Mouse (Mus musculus): Measurements from ENCODE around the gene Dot1l. TPM values are rescaled to one million over a fixed set of nuclear protein-coding genes. Genes with fewer than 3 reads are reported as not detected.

Gene Dot1l
- polyA plus RNA-seq, 1 experiment, result 43.0 TPM

DNA sequence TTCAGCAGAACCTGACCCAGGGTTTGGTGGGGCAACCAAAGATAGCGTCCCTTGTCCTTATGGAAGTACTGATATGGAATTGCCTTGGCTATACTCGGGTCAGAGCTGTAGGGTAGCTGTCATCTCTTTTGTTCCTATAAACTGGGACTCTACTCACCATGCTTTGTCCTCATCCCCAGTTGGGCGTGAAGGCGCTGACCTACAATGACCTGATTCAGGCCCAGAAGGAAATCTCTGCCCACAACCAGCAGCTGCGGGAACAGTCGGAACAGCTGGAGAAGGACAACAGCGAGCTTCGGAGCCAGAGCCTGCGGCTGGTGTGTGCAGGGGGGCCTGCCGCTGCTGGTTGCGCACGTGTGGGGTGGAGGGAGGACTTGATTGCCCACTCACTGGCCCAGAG, 29.9 kb downstream of the Dot1l start:
- no peak for DNase-seq
- no peak overlapping the region for H3K4me3 ChIP-seq (replicated peaks; ENCODE audit: extremely low read depth, low read depth, low read length)
- 85% methylated on average over 12 of the region's 12 CpGs for WGBS
- H3K4me1 ChIP-seq (ENCODE audit: control insufficient read depth, insufficient read depth, low read length), result no peaks in the 10 kb centered on the region
- TF ChIP-seq POLR2A (IDR thresholded peaks at IDR 0.05; ENCODE audit: borderline replicate concordance, extremely low read depth, low read depth, low read length) (no peak), CTCF (IDR thresholded peaks at IDR 0.05; ENCODE audit: insufficient read depth, low read length) (no peak)

DNA sequence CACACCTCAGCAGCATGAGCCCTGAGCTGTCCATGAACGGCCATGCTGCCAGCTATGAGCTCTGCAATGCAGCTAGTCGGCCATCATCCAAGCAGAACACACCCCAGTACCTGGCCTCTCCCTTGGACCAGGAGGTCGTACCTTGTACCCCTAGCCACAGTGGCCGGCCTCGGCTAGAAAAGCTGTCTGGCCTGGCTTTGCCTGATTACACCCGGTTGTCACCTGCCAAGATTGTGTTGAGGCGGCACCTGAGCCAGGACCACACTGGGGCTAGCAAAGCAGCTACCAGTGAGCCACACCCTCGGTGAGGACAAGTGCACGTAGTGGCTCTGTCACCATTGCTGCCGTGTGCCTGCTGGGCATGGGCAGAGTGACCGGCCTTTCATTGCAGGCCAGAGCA, 31.0 kb downstream of the Dot1l start:
- no peak overlapping the region for H3K4me3 ChIP-seq (replicated peaks; ENCODE audit: extremely low read depth, low read depth, low read length)
- H3K4me1 ChIP-seq (ENCODE audit: control insufficient read depth, insufficient read depth, low read length), result no peaks in the 10 kb centered on the region
- WGBS, result 90% methylated on average over 11 of the region's 11 CpGs
- DNase-seq, result no peak
- TF ChIP-seq POLR2A (IDR thresholded peaks at IDR 0.05; ENCODE audit: borderline replicate concordance, extremely low read depth, low read depth, low read length), result no peak
- no peak for TF ChIP-seq CTCF (IDR thresholded peaks at IDR 0.05; ENCODE audit: insufficient read depth, low read length)

DNA sequence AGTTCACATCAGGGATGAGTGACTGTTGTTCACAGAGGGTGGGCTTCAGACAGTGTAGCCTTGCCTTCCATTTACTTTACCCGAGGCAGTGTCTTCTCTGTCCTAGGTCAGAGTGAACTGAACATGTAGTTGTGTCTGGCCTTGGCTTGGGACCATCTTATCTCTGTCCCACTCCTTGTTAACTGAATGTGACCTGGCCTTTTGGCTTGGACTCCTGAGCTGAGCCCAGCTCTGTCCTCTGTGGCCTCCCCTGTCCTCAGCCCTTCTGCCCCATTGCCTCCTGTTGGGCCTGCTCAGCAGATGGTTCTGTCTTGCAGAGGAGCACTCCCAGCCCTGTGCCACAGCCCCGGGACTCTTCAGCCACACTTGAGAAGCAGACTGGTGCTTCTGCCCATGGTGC, 32.5 kb downstream of the Dot1l start:
- WGBS, result 81% methylated on average over 2 of the region's 2 CpGs
- TF ChIP-seq POLR2A (IDR thresholded peaks at IDR 0.05; ENCODE audit: borderline replicate concordance, extremely low read depth, low read depth, low read length) (no peak), CTCF (IDR thresholded peaks at IDR 0.05; ENCODE audit: insufficient read depth, low read length) (no peak)
- no peak for DNase-seq
- Histone ChIP-seq H3K4me1 (ENCODE audit: control insufficient read depth, insufficient read depth, low read length) (no peaks in the 10 kb centered on the region), H3K4me3 (replicated peaks; ENCODE audit: extremely low read depth, low read depth, low read length) (no peak overlapping the region)

DNA sequence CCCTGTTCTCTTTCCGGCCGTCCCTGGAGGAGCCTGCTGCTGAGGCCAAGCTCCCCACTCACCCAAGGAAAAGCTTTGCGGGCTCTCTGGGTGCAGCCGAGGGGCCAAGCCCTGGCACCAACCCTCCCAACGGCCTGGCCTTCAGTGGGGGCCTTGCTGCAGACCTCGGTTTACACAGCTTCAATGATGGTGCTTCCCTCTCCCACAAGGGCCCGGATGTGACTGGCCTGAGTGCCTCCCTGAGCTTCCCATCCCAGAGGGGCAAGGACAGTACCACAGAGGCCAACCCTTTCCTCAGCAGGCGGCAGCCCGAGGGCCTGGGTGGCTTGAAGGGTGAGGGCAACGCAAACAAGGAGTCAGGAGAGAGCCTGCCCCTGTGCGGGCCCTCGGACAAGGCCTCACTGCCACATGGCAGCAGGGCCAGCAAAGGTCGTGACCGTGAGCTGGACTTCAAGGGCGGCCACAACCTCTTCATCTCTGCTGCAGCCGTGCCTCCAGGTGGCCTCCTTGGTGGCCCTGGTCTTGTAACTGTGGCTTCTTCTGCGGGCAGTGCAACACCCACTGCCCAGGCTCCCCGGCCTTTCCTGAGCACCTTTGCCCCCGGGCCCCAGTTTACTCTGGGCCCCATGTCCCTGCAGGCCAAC, 35.9 kb downstream of the Dot1l start:
- no peak for TF ChIP-seq POLR2A (IDR thresholded peaks at IDR 0.05; ENCODE audit: borderline replicate concordance, extremely low read depth, low read depth, low read length)
- no peak for TF ChIP-seq CTCF (IDR thresholded peaks at IDR 0.05; ENCODE audit: insufficient read depth, low read length)
- no peak for DNase-seq
- H3K4me1 ChIP-seq (ENCODE audit: control insufficient read depth, insufficient read depth, low read length), result no peaks in the 10 kb centered on the region
- H3K4me3 ChIP-seq (replicated peaks; ENCODE audit: extremely low read depth, low read depth, low read length), result no peak overlapping the region
- 84% methylated on average over 19 of the region's 19 CpGs for WGBS

DNA sequence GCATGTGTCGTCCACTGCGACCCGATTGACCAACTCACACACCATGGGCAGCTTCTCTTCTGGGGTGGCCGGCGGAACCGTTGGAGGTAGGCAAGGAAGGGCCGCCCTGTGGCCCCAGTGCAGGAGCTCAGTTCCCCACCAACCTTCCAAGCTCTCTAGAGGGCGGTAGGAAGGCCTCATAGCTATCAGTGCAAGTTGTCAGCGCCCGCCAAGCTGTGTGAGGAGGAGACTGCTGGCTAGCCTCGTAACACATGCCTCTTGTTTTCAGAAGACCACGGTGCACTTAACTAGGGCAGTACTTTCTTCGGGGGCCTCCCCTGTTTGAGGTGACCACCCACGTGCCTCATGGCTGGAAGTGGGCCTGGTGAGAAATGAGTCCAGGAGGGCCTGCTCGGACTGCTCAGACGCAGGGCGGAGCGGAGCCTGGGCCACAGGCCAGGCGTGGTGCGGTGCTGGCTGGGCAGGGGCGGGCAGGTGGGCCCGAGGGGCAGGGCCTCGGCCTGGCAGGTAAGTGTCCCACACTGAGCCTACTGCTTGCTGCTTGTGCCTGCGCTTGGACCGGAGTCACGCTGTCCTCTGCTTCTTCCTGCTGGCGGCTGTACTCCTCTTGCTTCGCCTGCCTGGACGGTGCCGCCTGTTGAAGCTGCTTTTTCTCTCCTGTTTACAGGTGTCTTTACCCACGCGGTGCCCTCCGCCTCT, 36.6 kb downstream of the Dot1l start:
- 0 out of 2 replicates have a peak, but pooled peaks cover under 1% of the 10 kb centered on the region for H3K4me1 ChIP-seq (ENCODE audit: control insufficient read depth, insufficient read depth, low read length)
- WGBS, result 77% methylated on average over 33 of the region's 33 CpGs
- H3K4me3 ChIP-seq (replicated peaks; ENCODE audit: extremely low read depth, low read depth, low read length), result no peak overlapping the region
- no peak for DNase-seq
- TF ChIP-seq CTCF (IDR thresholded peaks at IDR 0.05; ENCODE audit: insufficient read depth, low read length) (no peak), POLR2A (IDR thresholded peaks at IDR 0.05; ENCODE audit: borderline replicate concordance, extremely low read depth, low read depth, low read length) (no peak)

DNA sequence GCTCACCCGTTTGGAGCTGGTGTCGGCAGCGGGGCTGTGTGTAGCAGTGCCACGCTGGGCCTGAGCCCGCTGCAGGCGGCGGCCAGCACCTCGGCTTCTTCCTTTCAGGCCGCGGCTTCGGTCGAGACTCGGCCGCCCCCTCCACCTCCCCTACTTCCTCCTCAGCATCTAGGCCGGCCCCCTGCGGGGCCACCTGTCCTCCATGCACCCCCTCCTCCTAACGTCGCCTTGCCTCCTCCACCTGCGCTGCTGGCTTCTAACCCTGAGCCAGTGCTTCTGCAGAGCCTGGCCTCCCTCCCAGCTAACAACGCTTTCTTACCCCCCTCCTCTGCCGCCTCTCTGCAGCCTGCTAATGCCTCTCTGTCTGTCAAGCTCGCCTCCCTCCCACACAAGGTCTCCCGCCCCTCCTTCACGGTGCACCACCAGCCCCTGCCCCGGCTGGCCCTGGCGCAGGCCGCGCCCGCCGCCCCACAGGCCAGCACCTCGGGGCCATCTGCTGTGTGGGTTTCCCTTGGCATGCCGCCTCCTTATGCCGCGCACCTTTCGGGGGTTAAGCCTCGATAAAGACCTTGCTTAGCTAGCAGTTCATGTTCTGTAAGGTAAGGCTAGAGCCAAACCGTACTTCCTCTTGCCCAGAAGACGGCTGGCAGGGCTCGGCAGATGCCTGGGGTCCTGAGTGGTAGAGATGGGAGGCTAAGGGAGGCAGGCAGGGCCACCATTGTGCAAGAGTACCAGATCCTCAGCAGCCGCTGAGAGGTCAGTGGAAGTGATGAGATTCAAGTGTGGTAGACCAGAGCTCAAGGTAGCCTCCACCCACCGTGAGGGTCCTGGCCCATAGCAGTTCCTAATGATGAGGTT, 37.4 kb downstream of the Dot1l start:
- H3K4me1 ChIP-seq (ENCODE audit: control insufficient read depth, insufficient read depth, low read length), result peaks cover 8% of the 10 kb centered on the region; the same call in 1 of the 2 replicates
- 62% methylated on average over 41 of the region's 41 CpGs for WGBS
- TF ChIP-seq POLR2A (IDR thresholded peaks at IDR 0.05; ENCODE audit: borderline replicate concordance, extremely low read depth, low read depth, low read length) (no peak), CTCF (IDR thresholded peaks at IDR 0.05; ENCODE audit: insufficient read depth, low read length) (no peak)
- DNase-seq, result no peak
- H3K4me3 ChIP-seq (replicated peaks; ENCODE audit: extremely low read depth, low read depth, low read length), result no peak overlapping the region

DNA sequence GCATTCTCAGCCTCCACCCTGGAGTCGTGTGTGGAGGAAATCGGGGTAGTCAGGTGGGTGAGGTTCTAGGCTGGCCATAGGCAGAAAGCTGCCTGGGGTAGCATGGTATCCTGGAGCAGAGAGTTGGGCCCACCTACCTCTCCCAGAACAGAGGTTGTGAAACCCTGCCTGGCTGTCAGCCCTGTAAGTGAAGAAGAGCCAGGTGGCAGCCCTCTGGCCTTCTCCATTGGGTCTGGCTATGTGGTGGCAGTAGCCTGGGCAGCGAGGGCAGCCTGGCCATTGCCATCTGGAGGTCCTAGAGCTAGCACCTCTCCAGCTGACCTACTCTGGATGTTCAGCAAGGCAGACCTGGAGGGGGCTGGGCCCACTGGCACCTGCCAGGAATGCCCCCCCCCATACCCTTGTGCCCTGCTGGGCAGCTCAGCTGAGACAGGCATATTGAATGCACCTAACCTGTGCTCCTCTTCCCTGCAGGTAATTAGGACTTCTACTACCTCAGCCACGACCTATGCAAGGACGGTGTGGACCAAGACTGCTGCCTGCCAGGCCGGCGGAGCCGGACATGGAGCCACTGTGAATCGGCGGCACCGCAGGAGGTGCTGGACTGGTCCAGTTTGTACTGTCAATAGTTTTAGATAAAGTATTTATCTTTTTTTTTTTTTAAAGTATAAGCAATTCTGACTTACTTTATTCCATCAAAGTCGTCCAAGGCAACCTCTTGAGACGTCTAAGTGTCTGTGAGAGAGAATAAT, 38.2 kb downstream of the Dot1l start:
- 85% methylated on average over 13 of the region's 13 CpGs for WGBS
- DNase-seq, result no peak
- Histone ChIP-seq H3K4me3 (replicated peaks; ENCODE audit: extremely low read depth, low read depth, low read length) (no peak overlapping the region), H3K4me1 (ENCODE audit: control insufficient read depth, insufficient read depth, low read length) (peaks cover 8% of the 10 kb centered on the region; the same call in 1 of the 2 replicates)
- TF ChIP-seq POLR2A (IDR thresholded peaks at IDR 0.05; ENCODE audit: borderline replicate concordance, extremely low read depth, low read depth, low read length), result no peak
- TF ChIP-seq CTCF (IDR thresholded peaks at IDR 0.05; ENCODE audit: insufficient read depth, low read length), result no peak

DNA sequence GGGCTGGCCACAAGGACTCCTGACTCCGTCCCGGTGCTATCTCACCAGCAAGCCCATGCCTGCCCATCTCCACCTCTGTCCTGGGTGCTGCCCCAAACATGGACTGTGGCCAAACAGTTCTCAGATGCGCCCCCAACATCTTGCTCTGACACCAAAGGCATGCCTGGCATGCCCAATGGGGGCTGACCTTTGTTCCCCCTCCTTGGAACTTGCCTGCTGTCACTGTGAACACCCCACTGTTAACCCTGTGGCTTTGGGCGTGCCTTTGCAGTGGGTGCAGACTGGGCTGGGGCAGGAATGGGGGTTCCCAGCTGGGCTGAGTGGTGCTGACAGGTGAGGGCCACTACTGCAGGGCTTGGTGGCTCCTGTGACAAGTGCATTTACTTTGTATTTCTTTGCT, 38.8 kb downstream of the Dot1l start:
- TF ChIP-seq CTCF (IDR thresholded peaks at IDR 0.05; ENCODE audit: insufficient read depth, low read length) (no peak), POLR2A (IDR thresholded peaks at IDR 0.05; ENCODE audit: borderline replicate concordance, extremely low read depth, low read depth, low read length) (no peak)
- Histone ChIP-seq H3K4me1 (ENCODE audit: control insufficient read depth, insufficient read depth, low read length) (peaks cover 8% of the 10 kb centered on the region; the same call in 1 of the 2 replicates), H3K4me3 (replicated peaks; ENCODE audit: extremely low read depth, low read depth, low read length) (no peak overlapping the region)
- WGBS, result 80% methylated on average over 4 of the region's 4 CpGs
- no peak for DNase-seq

DNA sequence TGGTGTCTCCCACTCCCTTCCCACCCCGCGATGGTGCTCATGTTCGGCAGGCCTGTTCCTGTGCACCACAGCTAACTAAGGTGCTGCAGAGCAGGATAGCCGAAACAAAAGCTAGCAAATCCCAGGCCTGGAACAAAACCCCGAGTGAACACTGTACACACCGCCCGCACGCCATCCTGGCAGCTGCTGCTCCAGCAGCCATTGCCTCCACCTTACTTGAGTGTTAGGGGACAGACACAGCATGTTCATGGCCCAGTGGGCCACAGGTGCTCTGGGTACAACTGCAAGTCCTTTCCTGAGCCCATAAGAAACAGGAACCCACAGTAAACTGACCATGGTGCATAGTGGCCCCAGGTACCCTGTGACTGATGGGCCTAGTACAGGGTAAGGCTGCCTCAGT, 39.7 kb downstream of the Dot1l start:
- Histone ChIP-seq H3K4me3 (replicated peaks; ENCODE audit: extremely low read depth, low read depth, low read length) (no peak overlapping the region), H3K4me1 (ENCODE audit: control insufficient read depth, insufficient read depth, low read length) (peaks cover 14% of the 10 kb centered on the region)
- DNase-seq, result no peak
- WGBS, result 88% methylated on average over 8 of the region's 8 CpGs
- no peak for TF ChIP-seq CTCF (IDR thresholded peaks at IDR 0.05; ENCODE audit: insufficient read depth, low read length)
- TF ChIP-seq POLR2A (IDR thresholded peaks at IDR 0.05; ENCODE audit: borderline replicate concordance, extremely low read depth, low read depth, low read length), result no peak

All from lung, adult 2 months (tissue).